Mouse (Mus musculus) yolk sac, embryonic 10.5 days (tissue): ENCODE results near the gene Gm4312.
"Not testable (repeated sequence)": the region's sequence is repeated elsewhere in the genome, so short reads cannot be mapped to it uniquely, and the experiment has no call there.

ENCODE experiments used
- DNase-seq: peaks from one replicate; pipeline ENCODE4 v3.0.0-alpha.2; 2017; ENCODE audit warnings: low spot score

The Gm4312 gene

DNA sequence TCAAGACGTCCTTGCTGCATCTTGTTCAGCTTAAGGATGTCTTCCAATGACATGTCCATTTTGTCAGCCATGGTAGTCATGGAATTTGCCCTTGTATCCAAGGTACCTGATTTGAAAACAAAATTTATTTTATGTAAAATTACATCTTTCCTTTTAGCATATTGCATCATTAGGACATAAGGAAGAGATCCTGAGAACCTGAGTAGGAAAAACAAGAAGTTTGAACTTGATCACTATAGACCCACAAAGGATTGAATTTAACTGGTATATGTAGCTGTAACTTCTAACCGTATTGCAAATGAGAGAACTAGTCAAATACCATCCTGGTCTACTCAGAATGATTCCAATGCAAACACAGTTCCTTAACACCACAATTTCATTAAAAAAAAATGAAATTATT lies at the start of gene Gm4312:
TSS of gene Gm4312 (minus strand) at position 101 of the 400 bp plus-strand sequence.
- DNase-seq = not testable (repeated sequence)

DNA sequence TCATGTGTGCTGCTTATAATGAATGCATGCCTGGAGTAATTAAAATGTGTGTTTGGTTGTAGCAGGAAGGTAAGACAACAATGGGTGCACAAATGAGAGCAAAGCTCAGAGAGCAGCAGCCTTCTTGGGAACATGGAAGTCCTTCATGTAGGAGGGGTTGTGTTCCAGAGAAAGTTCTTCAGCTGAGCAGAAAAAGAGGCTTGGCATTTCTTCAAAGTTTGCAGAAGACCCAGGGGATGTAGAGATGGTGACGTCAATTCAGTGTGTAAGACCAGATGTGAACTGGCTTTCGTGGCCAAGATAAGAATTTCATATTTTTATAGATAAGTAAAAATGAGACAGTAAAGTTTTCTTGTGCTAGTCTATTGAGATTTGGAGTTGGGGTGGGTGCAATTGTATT lies 45.2 kb upstream of the Gm4312 start:
- DNase-seq = no peak

DNA sequence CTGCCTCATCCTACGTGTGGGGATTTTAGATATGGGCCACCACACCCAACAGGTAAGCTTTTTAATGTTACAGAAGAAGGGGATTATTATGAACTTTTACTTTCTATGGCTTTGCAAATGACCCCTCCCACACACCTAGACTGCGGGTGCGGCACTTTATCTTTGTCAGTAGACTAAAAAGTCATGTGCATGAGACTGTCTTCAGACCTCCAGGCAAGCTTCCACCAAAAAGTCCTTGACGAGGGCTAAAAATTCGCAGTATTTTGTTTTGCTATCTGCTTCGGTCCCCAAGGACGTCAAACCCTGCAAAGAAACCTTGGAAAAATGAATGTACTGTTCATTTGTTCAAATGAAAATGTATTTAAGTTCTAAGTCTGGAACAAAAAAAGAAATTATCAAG lies 33.2 kb upstream of the Gm4312 start:
- DNase-seq = no peak

DNA sequence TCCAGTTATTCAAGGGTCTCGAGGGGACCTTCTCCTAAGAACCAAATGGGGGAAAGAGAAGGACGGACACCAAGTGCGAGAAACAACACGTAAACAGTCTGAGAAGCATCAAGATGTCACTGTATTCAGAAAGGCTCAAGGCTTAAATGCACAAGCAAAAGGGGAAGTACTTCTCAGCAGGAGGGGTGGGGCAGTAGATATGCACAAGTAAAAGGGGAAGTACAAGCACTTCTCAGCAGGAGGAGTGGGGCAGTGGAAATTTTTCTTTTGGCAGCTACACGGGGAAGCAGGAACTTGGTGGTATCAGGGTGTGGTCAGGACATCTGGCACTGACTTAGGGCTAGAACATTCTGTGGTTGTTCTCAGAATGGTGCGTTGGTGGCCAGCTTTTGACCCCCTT lies 19.9 kb upstream of the Gm4312 start:
- not testable (repeated sequence) for DNase-seq

DNA sequence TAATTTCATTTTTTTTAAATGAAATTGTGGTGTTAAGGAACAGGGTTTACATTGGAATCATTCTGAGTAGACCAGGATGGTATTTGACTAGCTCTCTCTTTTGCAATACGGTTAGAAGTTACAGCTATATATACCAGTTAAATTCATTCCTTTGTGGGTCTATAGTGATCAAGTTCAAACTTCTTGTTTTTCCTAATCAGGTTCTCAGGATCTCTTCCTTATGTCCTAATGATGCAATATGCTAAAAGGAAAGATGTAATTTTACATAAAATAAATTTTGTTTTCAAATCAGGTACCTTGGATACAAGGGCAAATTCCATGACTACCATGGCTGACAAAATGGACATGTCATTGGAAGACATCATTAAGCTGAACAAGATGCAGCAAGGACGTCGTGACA lies 21.3 kb downstream of the Gm4312 start, which contains the start of gene Gm4307:
TSS of gene Gm4307 (plus strand) at position 301 of the 400 bp plus-strand sequence.
- not testable (repeated sequence) for DNase-seq

DNA sequence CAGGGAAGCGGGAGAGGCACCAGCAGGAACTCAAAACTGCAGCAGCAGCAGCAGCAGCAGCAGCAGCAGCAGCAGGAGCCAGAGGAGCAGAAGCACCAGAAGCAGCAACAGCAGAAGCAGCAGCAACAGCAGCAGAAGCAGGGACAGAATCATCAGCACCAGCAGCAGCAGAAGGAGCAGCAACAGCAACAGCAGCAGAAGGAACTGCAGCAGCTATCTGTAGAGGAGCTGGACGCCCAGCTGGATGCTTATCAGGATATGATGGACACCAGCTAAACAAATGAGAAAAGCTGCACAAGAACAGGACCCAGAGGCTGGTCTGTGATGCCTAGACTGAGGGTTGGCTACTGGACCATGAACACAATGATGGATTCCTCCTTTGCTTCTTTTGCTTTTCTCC lies 25.5 kb downstream of the Gm4312 start:
- not testable (repeated sequence) for DNase-seq

DNA sequence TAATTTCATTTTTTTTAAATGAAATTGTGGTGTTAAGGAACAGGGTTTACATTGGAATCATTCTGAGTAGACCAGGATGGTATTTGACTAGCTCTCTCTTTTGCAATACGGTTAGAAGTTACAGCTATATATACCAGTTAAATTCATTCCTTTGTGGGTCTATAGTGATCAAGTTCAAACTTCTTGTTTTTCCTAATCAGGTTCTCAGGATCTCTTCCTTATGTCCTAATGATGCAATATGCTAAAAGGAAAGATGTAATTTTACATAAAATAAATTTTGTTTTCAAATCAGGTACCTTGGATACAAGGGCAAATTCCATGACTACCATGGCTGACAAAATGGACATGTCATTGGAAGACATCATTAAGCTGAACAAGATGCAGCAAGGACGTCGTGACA lies 31.6 kb downstream of the Gm4312 start, which contains the start of gene Gm4305:
TSS of gene Gm4305 (plus strand) at position 301 of the 400 bp plus-strand sequence.
- not testable (repeated sequence) for DNase-seq

DNA sequence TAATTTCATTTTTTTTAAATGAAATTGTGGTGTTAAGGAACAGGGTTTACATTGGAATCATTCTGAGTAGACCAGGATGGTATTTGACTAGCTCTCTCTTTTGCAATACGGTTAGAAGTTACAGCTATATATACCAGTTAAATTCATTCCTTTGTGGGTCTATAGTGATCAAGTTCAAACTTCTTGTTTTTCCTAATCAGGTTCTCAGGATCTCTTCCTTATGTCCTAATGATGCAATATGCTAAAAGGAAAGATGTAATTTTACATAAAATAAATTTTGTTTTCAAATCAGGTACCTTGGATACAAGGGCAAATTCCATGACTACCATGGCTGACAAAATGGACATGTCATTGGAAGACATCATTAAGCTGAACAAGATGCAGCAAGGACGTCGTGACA lies 36.7 kb downstream of the Gm4312 start, which contains the start of gene Gm4303:
TSS of gene Gm4303 (plus strand) at position 301 of the 400 bp plus-strand sequence.
- DNase-seq = not testable (repeated sequence)

DNA sequence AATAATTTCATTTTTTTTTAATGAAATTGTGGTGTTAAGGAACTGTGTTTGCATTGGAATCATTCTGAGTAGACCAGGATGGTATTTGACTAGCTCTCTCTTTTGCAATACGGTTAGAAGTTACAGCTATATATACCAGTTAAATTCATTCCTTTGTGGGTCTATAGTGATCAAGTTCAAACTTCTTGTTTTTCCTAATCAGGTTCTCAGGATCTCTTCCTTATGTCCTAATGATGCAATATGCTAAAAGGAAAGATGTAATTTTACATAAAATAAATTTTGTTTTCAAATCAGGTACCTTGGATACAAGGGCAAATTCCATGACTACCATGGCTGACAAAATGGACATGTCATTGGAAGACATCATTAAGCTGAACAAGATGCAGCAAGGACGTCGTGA lies 41.8 kb downstream of the Gm4312 start, which contains the start of gene Gm4302:
TSS of gene Gm4302 (plus strand) at position 301 of the 400 bp plus-strand sequence.
- not testable (repeated sequence) for DNase-seq

DNA sequence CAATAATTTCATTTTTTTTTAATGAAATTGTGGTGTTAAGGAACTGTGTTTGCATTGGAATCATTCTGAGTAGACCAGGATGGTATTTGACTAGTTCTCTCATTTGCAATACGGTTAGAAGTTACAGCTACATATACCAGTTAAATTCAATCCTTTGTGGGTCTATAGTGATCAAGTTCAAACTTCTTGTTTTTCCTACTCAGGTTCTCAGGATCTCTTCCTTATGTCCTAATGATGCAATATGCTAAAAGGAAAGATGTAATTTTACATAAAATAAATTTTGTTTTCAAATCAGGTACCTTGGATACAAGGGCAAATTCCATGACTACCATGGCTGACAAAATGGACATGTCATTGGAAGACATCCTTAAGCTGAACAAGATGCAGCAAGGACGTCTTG lies 47.0 kb downstream of the Gm4312 start, which contains the start of gene Gm4301:
TSS of gene Gm4301 (plus strand) at position 301 of the 400 bp plus-strand sequence.
- DNase-seq = not testable (repeated sequence)
